Mouse (Mus musculus): ENCODE measurements around the gene Pon3.

Gene Pon3

GRCm38 (mm10) chr6:5255722-5256451 is at the start of gene Pon3:
Gene Pon3 (minus strand): TSS chr6:5256286.
- DNase-seq: peak; percentile 2

DNA sequence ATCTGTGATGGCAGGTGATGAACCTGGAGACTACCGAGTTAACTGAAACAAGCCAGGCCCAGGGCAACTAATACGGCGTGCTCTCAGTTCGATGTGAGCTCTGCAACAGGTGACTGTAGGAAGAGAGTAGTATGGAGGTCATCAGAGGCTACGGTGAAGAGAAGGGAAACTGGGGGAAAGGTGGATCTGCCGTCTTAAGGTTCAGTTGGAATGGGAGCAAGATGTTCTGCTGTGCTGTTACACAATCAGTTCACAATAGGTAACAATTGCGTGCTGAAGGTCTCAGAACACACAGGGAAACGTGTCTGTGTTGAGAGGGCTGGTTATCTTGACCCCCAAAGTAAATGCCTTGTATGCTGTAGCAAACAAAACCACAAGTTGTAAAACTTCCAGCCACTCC is 48.9 kb upstream of the Pon3 start:
- no peak for DNase-seq

- DNase-seq: no peak
Observed at GRCm38 (mm10) chr6:5300629-5301028, 44.5 kb upstream of the Pon3 start.

DNA sequence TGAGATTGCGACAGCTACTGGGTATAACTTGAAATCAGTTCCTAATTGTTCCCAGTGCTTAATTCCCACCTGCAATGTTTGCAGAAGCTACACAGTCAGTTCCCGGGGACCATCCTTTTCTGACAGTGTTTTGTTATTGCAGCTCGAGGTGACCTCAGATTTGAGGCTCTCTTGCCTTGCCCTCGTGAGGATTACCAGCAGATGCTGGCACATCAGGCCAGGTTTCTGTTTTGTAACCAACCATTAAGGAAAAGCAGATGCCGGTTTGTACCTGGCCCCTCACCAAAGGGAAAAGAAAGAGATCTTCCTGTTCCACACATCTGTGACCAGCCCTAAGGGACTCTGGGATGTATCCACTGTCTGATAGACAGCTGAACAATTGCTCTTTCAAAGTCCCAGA is 43.5 kb upstream of the Pon3 start:
- DNase-seq: no peak

GRCm38 (mm10) chr6:5298092-5298554 is 42.0 kb upstream of the Pon3 start, which contains the start of gene Pon2:
Gene Pon2 (minus strand): TSS chr6:5298455.
- peak; percentile 50 for DNase-seq

DNA sequence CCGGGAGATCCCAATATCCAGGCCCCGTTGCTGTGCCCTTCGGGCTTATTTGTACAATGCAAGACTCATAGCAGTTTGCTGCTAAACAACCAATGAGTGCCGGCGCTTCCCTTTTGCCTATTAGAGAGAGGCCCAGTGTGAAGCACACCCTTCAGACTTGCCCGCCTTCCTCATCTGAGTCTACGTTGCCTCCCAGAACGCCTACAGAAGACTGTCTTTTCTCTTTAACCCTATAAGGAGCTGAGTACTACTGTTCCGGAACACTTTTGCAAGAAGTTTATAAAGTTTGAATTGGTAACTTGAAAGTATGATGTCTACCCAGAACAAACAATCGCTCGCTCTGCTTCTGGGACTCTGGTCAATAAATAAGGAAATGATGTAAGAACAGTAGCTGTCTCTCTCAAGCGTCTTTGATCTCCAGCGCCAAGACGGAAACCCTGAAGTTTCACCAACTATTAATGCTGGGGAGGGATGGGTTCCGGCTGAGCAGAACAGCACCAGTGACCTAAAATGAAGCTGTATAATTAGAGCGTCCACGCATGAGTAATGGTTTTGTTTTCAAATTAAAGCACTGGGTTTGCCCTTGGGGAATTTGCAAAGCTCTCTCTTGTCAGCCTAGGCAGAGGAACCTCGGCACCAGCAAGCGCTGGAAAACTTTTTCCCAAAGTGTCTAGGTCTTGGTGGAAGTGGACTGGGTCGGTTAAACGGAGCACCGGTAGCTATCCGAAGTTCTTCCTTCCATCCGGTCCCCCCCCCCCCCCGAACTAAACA is 41.4 kb upstream of the Pon3 start:
- DNase-seq: peak; percentile 7

DNA sequence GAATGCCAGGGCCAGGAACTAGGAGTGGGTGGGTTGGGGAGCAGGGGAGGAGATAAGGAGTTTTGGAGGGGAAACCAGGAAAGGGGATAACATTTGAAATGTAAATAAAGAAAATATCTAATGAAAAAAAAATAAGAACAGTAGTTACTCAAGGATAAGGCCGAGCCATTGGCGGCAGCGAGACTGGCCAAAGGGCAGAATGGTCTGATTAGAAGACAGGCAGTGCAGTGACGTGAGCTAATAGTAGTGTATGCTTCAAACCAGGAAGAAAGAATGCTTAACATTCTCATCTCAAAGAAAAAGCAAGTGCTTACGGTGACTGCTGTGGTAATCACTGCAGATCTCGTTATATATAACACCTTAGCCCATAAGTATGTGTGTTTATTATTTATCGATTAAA is 40.0 kb upstream of the Pon3 start:
- no peak for DNase-seq

DNA sequence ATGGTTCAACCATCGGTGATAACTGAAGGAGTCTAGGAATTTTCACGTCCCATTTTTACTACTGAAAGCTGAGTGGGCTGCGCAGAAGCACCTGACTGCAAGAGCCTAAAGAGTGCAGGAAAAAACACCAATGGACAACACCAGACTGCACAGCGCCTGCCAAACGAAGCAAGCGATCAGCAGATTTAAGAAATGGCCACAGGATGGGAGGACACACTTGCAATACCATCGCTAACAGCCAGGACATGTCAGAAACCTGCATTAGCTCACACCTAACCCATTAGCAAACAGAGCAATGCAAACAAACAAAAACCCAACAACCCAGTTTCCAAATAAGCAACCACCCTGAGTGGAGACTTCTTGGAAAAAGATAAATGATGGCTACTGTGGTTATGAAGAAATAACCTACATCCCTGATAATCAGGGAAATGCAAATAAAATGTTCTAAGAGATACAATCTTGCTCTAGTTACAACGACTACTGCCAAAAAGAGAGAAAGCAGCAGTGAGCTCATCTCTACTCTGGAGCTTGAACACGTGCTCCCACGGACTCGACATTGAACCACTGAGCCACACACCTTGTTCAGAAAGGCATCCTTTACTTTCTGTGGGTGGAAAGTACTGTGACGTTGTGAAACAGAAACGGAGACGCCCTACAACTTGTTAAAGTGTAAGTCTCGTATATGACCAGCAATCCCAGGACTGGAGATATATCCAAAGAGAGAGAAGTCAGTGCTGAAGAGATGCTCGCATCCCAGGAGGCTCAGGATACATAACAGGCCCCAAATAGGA is 38.8 kb upstream of the Pon3 start:
- DNase-seq: no peak

DNA sequence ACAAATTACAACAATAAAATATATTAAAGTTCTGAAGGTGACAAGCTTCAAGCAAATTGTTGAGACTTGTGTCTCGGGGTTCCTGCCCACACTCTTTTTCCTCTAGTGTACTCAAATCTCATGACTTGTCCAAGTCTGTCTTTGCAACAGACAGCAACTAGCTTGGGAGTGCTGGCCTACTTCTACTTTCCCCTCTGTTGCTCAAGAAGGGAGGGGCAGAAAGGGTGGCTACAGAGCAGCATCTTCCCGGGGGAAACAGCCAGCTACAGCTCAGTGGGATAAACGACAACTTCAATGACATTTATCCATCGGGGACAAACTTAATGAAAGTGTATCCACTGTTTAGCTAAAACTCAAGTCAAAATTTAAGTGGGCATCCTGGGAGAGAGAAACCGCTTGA is 36.8 kb upstream of the Pon3 start:
- no peak for DNase-seq

GRCm38 (mm10) chr6:5291450-5291849 is 35.4 kb upstream of the Pon3 start:
- no peak for DNase-seq

GRCm38 (mm10) chr6:5287919-5288318 is 31.8 kb upstream of the Pon3 start:
- DNase-seq: no peak

DNA sequence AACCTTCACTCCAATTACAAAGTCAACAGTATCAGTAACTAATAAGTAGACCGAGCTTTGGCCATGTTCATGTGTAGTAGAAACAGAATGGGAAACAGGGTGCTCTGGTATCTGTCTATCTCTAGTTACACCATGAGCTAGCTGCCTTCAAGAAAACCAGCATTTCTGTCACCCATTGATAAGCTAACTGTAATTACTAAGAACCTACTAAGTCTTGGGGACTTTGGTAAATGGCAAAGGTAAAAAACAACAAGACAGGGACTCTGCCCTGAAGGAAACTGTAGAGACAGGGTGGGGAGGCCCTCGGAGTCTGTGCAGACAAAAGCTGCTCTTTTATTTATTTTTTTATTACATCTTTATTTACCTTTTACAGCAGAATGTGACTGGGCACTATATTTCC is 31.3 kb upstream of the Pon3 start:
- DNase-seq: no peak

DNA sequence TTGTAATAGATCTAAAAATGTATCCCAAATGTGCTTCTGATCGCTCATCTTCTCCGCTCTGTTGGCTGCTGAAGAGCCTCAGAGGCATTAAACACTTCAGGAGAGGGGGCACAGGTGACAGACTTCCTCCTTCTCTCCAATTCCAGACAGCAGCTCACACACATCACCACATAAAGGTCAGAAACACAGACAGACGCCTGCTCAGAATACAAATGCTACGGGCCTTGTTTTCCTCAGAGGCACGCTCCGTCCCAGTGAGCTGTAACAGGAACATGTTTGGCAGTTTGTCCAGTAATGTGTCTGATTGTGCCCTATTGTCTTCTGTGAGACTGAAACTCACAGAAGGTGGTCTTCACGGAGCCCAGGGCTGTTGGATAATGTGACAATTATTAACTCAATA is 26.3 kb upstream of the Pon3 start:
- no peak for DNase-seq

DNA sequence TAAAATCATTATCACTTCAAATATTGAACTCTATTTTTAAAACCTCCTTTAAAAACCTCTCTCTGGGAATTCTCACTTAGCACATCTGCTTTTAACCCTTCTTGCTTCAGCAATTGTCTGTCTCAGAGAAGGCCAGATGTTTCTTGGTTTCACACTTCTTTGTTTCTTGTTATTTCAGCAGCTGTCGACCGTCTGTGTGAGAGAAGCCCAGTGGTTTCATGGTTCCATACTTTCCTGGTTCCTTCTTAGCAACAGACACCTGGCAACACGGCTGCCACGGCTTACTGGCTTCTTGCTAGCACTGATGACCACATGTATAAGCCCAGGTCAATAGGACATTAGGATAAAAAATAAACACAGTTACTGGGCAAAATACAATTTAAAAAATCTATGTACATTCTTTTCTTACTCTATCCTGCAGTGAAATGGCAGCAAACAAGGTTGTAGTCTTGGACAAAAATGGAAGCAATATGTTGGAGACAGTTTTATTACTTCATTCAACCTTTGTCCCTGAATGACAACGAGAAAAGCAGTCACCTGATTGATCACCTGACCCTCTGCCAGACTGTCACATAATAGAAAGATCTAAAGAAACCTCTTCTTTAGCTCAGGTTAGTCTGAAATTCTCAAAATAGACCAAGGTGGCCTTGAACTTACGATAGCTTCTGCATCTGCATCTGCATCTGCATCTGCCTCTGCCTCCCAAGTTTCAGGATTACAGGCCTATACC is 24.7 kb upstream of the Pon3 start:
- no peak for DNase-seq

DNA sequence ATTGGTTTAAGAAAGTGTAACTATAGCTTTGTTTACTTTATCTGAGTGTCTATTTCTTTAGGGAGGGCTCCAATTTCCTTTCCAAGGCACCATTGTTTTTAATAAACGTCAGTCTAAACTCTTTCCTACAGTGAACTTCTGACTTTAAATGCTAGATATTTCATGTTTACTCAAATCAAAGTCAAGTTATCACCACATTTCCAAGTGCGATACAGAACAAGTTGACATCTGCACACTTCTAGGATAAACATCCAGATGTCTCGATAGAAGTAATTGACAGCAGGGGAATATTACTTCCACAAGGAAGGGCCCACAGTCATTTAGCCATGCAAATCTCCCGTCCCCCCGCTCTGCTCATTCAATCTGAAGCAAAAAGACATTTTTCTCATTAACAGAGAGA is 21.9 kb upstream of the Pon3 start:
- no peak for DNase-seq

DNA sequence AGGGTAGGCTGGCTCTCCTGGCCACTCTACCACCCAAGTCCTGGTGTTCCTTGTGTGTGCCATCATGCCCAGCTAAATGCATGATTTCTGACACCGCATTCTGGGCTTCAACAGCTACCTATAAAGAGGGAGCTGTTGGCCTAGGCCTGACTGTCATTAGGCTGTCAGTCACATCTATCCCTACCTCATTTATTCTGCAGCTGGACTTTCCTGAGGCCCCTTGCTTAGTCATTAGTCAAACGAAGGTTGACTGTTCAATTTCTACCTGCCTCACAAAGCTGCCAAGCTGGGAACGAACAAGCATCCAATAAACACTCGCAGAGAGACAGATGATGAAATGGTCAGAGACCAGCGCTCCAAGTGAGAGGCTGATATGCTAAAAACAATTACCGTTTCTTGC is 13.6 kb upstream of the Pon3 start:
- DNase-seq: no peak

DNA sequence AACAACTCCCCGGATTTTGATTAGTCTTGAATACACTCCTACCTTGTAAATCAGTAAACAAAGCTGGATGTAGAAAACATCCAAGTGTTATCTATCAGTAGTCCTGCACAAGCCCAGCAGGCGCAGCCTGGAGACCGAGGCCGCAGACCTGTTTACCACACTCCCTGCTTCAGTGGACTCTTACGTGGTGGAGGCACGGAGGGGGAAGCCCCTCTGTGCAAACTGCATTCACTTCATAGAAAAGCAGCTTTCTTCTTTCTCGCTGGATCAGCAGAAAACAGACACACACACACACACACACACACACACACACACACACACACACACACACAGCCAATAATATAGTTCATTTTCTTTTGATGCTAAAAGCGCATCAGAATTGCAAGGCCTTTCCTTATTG is 8.7 kb upstream of the Pon3 start:
- DNase-seq: no peak

- DNase-seq: no peak
Observed at GRCm38 (mm10) chr6:5263250-5263999, 7.3 kb upstream of the Pon3 start.

GRCm38 (mm10) chr6:5262322-5263249 is 6.5 kb upstream of the Pon3 start:
- no peak for DNase-seq

DNA sequence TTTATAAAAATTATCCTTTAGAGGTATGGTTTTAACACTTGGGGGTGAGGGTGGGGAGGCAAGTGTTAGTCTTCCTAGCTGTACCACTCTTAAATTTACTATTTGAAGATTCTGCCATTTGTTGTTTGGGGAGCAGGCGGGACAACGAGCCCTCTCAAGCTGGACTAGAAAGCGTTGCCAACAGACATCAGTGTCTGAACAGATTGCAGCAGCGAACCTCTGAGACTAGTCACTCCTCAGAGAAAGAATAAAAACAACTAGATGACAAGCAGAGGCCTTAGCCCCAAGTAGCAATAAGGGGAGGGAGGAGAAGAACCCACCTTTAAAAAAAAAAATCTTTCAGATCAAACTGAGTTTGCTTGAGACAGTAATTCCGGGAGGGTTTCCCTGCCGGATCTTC is 795 bp downstream of the Pon3 start:
- DNase-seq: no peak

GRCm38 (mm10) chr6:5254869-5255268 is 1.2 kb downstream of the Pon3 start:
- no peak for DNase-seq
